Mouse (Mus musculus) large intestine, adult 2 months (tissue): Measurements from ENCODE around the gene Lcn5. TPM values are rescaled to one million over a fixed set of nuclear protein-coding genes. Genes with fewer than 3 reads are reported as not detected.
A peak's percentile ranks its signal among the peaks of the same experiment; 100 is the strongest.

ENCODE experiments used
- DNase-seq: peaks from one replicate; pipeline ENCODE4 v3.0.0-alpha.2; 2012; ENCODE audit warnings: low read depth, low spot score
- WGBS: fragments of 180-500 bp; shearing (Covaris S2); methylation state at CpG from one replicate; pipeline ENCODE4 v1.1.7; 2018; 5-methylcytosine and 5-hydroxymethylcytosine counted together
- polyA plus RNA-seq: library from polyadenylated mRNA; depleted of rRNA; stranded (reverse); fragments of >200 nt; gene quantifications from 2 replicates; pipeline ENCODE4 v1.2.3, GENCODE M21; 2012; rRNA removed

Gene Lcn5
- polyA plus RNA-seq, result 0.74 TPM in 1 of 2 replicates, not detected in the other

GRCm38 (mm10) chr2:25657652-25658051 lies at the start of gene Lcn5:
Lcn5 (plus strand) TSS chr2:25657952.
- DNase-seq, result no peak

- 43% methylated on average over 10 of the region's 10 CpGs for WGBS
- no peak for DNase-seq
Measured at GRCm38 (mm10) chr2:25608671-25609070, 49.1 kb upstream of the Lcn5 start.

- DNase-seq, result no peak
- whole genome bisulfite sequencing, result 21% methylated on average over 20 of the region's 22 CpGs
Measured at GRCm38 (mm10) chr2:25616398-25616797, 41.4 kb upstream of the Lcn5 start.

GRCm38 (mm10) chr2:25617578-25617977 lies 40.2 kb upstream of the Lcn5 start, which contains the start of gene Ccdc183:
Ccdc183 (minus strand) TSS chr2:25617678.
- no peak for DNase-seq
- WGBS, result 84% methylated on average over 3 of the region's 3 CpGs

- DNase-seq, result no peak
- 90% methylated on average over 6 of the region's 6 CpGs for WGBS
Measured at GRCm38 (mm10) chr2:25620386-25620785, 37.4 kb upstream of the Lcn5 start.

- DNase-seq, result no peak
- WGBS, result 88% methylated on average over 4 of the region's 4 CpGs
Measured at GRCm38 (mm10) chr2:25620852-25621228, 36.9 kb upstream of the Lcn5 start.

GRCm38 (mm10) chr2:25621229-25622200 lies 36.2 kb upstream of the Lcn5 start, which contains the start of gene Tmem141:
Tmem141 (minus strand) TSS chr2:25622005.
- WGBS, result 5% methylated on average over 34 of the region's 34 CpGs
- peak; percentile 72 for DNase-seq

- 55% methylated on average over 5 of the region's 5 CpGs for WGBS
- DNase-seq, result no peak
Measured at GRCm38 (mm10) chr2:25625986-25626385, 31.8 kb upstream of the Lcn5 start.

GRCm38 (mm10) chr2:25627811-25628210 lies 29.9 kb upstream of the Lcn5 start, which contains the start of gene Fcna:
Fcna (minus strand) TSS chr2:25628030.
- 54% methylated on average over 6 of the region's 6 CpGs for WGBS
- DNase-seq, result no peak

GRCm38 (mm10) chr2:25628738-25629137 lies 29.0 kb upstream of the Lcn5 start:
- DNase-seq, result no peak
- 45% methylated on average over 4 of the region's 4 CpGs for WGBS

- no peak for DNase-seq
- 85% methylated on average over 3 of the region's 3 CpGs for WGBS
Measured at GRCm38 (mm10) chr2:25633616-25634015, 24.1 kb upstream of the Lcn5 start.

- DNase-seq, result no peak
- WGBS, result 70% methylated on average over 1 of the region's 1 CpGs
Measured at GRCm38 (mm10) chr2:25634046-25634445, 23.7 kb upstream of the Lcn5 start.

GRCm38 (mm10) chr2:25639890-25640289 lies 17.9 kb upstream of the Lcn5 start:
- WGBS, result 15% methylated on average over 6 of the region's 6 CpGs
- DNase-seq, result no peak

GRCm38 (mm10) chr2:25652902-25653301 lies 4.8 kb upstream of the Lcn5 start, which contains the start of gene Lcn8:
Lcn8 (plus strand) TSS chr2:25653120.
- whole genome bisulfite sequencing, result 57% methylated on average over 2 of the region's 2 CpGs
- no peak for DNase-seq

- 43% methylated on average over 1 of the region's 1 CpGs for WGBS
- DNase-seq, result no peak
Measured at GRCm38 (mm10) chr2:25654502-25654901, 3.2 kb upstream of the Lcn5 start.

- WGBS, result 74% methylated on average over 4 of the region's 4 CpGs
- no peak for DNase-seq
Measured at GRCm38 (mm10) chr2:25656691-25657090, 1.1 kb upstream of the Lcn5 start.

- no peak for DNase-seq
- WGBS, result 56% methylated on average over 4 of the region's 4 CpGs
Measured at GRCm38 (mm10) chr2:25657246-25657645, 506 bp upstream of the Lcn5 start.

GRCm38 (mm10) chr2:25660279-25660678 lies 2.5 kb downstream of the Lcn5 start:
- WGBS, result 88% methylated on average over 8 of the region's 8 CpGs
- no peak for DNase-seq

GRCm38 (mm10) chr2:25661245-25661970 lies 3.7 kb downstream of the Lcn5 start:
- no peak for DNase-seq
- 69% methylated on average over 6 of the region's 6 CpGs for WGBS

- WGBS, result 60% methylated on average over 1 of the region's 1 CpGs
Measured at GRCm38 (mm10) chr2:25663511-25663910, 5.8 kb downstream of the Lcn5 start.

More at GRCm38 (mm10) chr2:25663511-25663910, 5.8 kb downstream of the Lcn5 start:
- no peak for DNase-seq
